Mouse (Mus musculus) intestine, embryonic 16.5 days (tissue): ENCODE data around the gene Slc12a8. TPM values are rescaled to one million over a fixed set of nuclear protein-coding genes. Genes with fewer than 3 reads are reported as not detected.

Source experiments
- ATAC-seq: fragments of 200-750 bp; cut with Nextera tagmentation; 2 replicates; pipeline ENCODE4 v1.8.0; 2017; ENCODE audit warnings: moderate TSS enrichment, moderate library complexity
- H3K27ac ChIP-seq: fragments of 300-500 bp; sonication (generic); 2 replicates; pipeline ENCODE4 v1.5.1; 2014; ENCODE audit warnings: mild to moderate bottlenecking, low read length
- H3K27me3 ChIP-seq: fragments of 300-500 bp; sonication (generic); replicated peaks from 2 replicates; pipeline ENCODE4 v1.6.1; 2014; ENCODE audit warnings: low read length, control low read depth, mixed read lengths; ENCODE audit not compliant: control insufficient read depth, insufficient read depth
- H3K36me3 ChIP-seq: fragments of 300-500 bp; sonication (generic); 2 replicates; pipeline ENCODE4 v1.6.1; 2014; ENCODE audit warnings: low read length, control low read depth; ENCODE audit not compliant: control insufficient read depth, insufficient read depth
- H3K4me1 ChIP-seq: fragments of 300-500 bp; sonication (generic); 2 replicates; pipeline ENCODE4 v1.6.1; 2014; ENCODE audit warnings: low read length, control low read depth, mixed read lengths; ENCODE audit not compliant: control insufficient read depth, insufficient read depth
- H3K4me2 ChIP-seq: fragments of 300-500 bp; sonication (generic); 2 replicates; pipeline ENCODE4 v1.6.1; 2014; ENCODE audit warnings: low read depth, low read length, control low read depth
- H3K4me3 ChIP-seq: fragments of 300-500 bp; sonication (generic); 2 replicates; pipeline ENCODE4 v1.5.1; 2014; ENCODE audit warnings: mild to moderate bottlenecking, low read length
- H3K9ac ChIP-seq: fragments of 300-500 bp; sonication (generic); 2 replicates; pipeline ENCODE4 v1.6.1; 2014; ENCODE audit warnings: low read depth, low read length
- H3K9me3 ChIP-seq: fragments of 300-500 bp; sonication (generic); 2 replicates; pipeline ENCODE4 v1.6.1; 2016; ENCODE audit warnings: low read length, control low read depth; ENCODE audit not compliant: control insufficient read depth
- WGBS: fragments of 180-500 bp; shearing (Covaris S2); extraction: QIAGEN DNeasy Blood & Tissue Kit; methylation state at CpG from one replicate; pipeline ENCODE4 v1.1.7; 2014; 5-methylcytosine and 5-hydroxymethylcytosine counted together
- polyA plus RNA-seq: library from polyadenylated mRNA; unstranded; fragments of >200 nt; fragmentation: Nextera tagmentation; extraction: Ambion mirVana; gene quantifications from 2 replicates; pipeline ENCODE4 v1.2.1, GENCODE M21; 2015

Slc12a8 gene
- polyA plus RNA-seq, 1 experiment from 2014 or later, result 10.3 TPM

DNA sequence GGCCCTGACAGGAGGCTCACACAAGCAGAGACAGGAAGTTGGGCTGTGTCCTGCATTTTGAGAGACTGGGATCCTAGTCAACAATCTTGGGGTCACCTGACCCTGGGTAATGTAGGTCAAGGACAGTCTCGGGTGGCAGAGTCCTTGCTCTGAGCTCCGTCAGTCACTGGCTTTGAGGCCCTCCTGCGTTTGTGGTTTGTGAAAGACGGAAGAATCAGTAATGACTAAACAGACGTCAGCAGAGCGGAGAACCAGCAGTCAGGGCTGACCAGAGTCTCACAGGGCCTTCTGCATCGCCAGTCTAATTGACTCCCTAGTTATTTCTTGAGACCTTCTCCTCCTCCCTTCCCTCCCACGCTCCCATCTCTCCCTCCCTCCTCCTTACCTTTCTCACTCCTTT, 14.1 kb downstream of the Slc12a8 start:
- no peak overlapping the region for H3K9ac ChIP-seq
- no peak overlapping the region for H3K27ac ChIP-seq
- no peak overlapping the region for H3K4me2 ChIP-seq
- H3K36me3 ChIP-seq, result no peaks in the 10 kb centered on the region
- H3K4me3 ChIP-seq, result no peak overlapping the region
- 73% methylated on average over 8 of the region's 8 CpGs for WGBS
- H3K4me1 ChIP-seq, result peaks cover 10% of the 10 kb centered on the region; the same call in 1 of the 2 replicates
- ATAC-seq, result no peak
- H3K27me3 ChIP-seq, result no peaks in the 10 kb centered on the region
- no peaks in the 10 kb centered on the region for H3K9me3 ChIP-seq

DNA sequence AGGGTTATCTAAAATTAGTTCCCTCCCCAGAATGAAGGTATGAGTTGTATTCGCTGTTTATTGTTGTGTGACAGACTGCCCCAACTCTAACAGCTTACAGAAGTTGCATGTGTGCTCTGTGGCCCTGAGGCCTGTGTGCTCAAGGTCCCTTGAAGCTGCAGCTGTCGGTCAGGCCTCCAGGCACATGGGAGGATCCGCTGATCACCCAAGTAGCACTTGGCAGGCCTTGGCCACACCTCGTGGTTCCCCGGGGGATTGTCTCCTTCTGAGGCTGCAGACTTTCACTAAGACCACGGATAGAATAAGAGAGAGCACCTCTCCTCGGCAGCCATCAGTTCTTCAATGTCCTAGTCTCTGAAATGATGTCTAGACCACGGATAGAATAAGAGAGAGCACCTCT, 19.3 kb downstream of the Slc12a8 start:
- WGBS, result 78% methylated on average over 8 of the region's 8 CpGs

DNA sequence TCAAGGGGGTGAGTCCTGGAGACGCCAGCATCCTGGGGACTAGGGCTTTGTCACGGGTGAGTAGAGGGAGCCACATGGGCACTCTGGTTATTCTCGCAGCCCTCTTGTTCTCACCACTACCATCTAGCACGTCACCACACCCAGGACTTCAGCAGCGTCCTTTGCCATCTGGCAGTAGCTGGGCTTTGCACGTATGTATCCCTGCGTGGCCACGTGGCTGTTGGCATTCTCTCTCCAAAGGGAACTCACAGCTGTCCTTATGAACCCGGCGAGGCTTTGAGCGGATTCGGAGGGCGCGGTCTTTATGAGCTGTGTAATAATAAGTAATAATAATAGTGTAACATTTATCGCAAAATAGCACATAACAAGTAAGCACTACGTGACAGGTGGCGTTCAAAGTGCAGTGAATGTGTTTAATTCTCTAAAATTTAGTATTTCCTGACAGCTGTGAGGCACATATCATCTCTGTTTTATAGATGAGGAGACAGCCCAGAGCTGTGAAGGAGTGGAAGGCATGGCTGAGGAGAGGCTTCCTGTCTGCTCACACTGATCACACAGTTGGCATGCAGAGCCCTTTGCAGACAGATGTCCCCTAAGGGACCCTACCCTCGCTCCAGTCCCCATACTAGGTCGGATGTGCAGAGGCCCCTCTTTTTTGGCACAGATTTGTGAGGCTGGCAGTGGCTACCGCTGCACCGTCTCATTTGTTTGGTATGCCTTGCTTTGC, 20.5 kb downstream of the Slc12a8 start:
- no peaks in the 10 kb centered on the region for H3K36me3 ChIP-seq
- 65% methylated on average over 21 of the region's 21 CpGs for WGBS
- no peak overlapping the region for H3K4me2 ChIP-seq
- no peak overlapping the region for H3K4me3 ChIP-seq
- no peak overlapping the region for H3K9ac ChIP-seq
- no peak overlapping the region for H3K27ac ChIP-seq
- H3K4me1 ChIP-seq, result peaks cover 9% of the 10 kb centered on the region; the same call in 1 of the 2 replicates
- no peaks in the 10 kb centered on the region for H3K9me3 ChIP-seq
- no peaks in the 10 kb centered on the region for H3K27me3 ChIP-seq
- peak; percentile 59; the same call in 1 of the 2 replicates for ATAC-seq

More for the DNA sequence above, 19.3 kb downstream of the Slc12a8 start:
- Histone ChIP-seq H3K9me3 (no peaks in the 10 kb centered on the region), H3K4me3 (no peak overlapping the region), H3K4me2 (no peak overlapping the region), H3K9ac (no peak overlapping the region), H3K4me1 (peaks cover 9% of the 10 kb centered on the region; the same call in 1 of the 2 replicates), H3K27me3 (no peaks in the 10 kb centered on the region), H3K36me3 (no peaks in the 10 kb centered on the region), H3K27ac (no peak overlapping the region)
- ATAC-seq, result no peak

DNA sequence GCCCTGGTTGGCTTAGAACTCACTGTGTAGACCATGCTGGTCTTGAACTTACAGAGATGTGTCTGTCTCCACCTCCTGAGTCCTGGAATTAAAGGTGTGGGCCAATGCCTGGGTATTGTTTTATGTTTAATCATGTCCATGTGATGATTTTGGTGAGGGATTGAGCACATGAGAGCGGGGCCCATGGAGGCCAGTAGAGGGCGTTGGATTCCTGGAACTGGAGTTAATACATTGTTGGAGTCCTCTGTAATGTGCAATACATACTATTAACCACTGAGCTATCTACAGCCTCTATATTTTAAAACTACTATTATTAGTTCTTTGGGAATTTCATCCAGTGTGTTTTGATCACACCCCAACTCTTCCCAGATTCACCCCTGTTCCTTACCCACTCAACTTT, 27.2 kb downstream of the Slc12a8 start:
- Histone ChIP-seq H3K4me3 (no peak overlapping the region), H3K9ac (no peak overlapping the region), H3K27ac (no peak overlapping the region), H3K27me3 (no peaks in the 10 kb centered on the region), H3K9me3 (no peaks in the 10 kb centered on the region), H3K4me1 (no peaks in the 10 kb centered on the region), H3K4me2 (no peak overlapping the region), H3K36me3 (no peaks in the 10 kb centered on the region)
- ATAC-seq, result no peak
- 93% methylated on average over 2 of the region's 2 CpGs for WGBS

DNA sequence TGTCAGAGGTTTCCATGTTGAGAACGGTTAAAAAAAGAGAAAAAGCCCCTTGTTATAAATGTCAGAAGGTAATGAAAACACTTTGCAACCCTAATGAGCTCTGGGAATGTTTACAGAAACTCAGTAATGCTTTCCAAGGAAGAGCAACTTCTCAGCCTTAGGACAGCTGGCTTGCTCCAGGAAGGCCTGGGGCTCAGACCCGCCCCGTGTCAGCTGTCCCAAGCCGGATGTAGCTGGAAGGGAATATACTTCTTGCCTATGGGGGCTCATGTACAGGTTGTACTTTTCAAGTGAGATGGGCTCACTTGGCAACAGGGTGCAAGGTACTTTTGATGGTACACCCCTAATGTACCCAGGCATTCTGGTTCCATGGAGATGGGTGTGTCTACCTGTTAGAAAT, 28.4 kb downstream of the Slc12a8 start:
- WGBS, result 62% methylated on average over 4 of the region's 4 CpGs
- H3K36me3 ChIP-seq, result no peaks in the 10 kb centered on the region
- peak; percentile 52; the same call in 1 of the 2 replicates for ATAC-seq
- H3K27me3 ChIP-seq, result no peaks in the 10 kb centered on the region
- H3K4me1 ChIP-seq, result no peaks in the 10 kb centered on the region
- no peak overlapping the region for H3K9ac ChIP-seq
- peak overlapping the region; percentile 59; the same call in 1 of the 2 replicates for H3K27ac ChIP-seq
- H3K4me3 ChIP-seq, result no peak overlapping the region
- H3K4me2 ChIP-seq, result no peak overlapping the region
- no peaks in the 10 kb centered on the region for H3K9me3 ChIP-seq

DNA sequence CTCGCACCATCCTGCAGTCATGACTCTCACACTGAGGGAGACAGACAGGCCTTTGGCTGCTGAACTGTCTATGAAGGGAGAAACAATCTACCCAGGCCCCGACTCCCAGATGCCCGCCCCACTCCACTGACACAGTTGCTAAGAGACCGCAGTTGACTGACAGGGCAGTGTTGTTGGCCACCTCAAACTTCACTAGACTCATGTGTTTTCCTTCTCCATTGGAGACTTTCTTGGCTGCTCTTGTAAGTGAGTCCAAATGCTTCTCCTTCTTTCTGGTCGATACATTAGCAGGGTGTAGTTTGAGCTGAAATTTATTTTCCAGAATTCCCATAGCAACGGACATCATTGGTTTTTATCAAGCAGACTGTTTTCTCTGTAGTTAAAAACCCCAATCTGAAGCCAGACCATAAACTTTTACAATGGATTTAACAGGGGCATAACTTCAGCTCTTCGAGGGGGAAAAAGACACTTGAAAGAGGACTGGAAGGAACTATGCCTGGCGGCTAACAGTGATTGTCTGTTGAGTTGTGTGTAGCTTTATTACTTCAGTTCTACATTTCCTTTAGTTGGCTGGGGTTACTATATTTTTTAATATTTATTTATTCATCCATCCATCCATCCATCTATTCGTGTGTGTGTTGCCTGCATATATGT, 36.7 kb downstream of the Slc12a8 start:
- H3K27me3 ChIP-seq, result no peaks in the 10 kb centered on the region
- no peaks in the 10 kb centered on the region for H3K36me3 ChIP-seq
- no peaks in the 10 kb centered on the region for H3K4me1 ChIP-seq
- H3K4me3 ChIP-seq, result no peak overlapping the region
- 49% methylated on average over 9 of the region's 9 CpGs for WGBS
- no peaks in the 10 kb centered on the region for H3K9me3 ChIP-seq
- no peak overlapping the region for H3K9ac ChIP-seq
- H3K27ac ChIP-seq, result no peak overlapping the region
- peak; percentile 31; the same call in 1 of the 2 replicates for ATAC-seq
- no peak overlapping the region for H3K4me2 ChIP-seq

DNA sequence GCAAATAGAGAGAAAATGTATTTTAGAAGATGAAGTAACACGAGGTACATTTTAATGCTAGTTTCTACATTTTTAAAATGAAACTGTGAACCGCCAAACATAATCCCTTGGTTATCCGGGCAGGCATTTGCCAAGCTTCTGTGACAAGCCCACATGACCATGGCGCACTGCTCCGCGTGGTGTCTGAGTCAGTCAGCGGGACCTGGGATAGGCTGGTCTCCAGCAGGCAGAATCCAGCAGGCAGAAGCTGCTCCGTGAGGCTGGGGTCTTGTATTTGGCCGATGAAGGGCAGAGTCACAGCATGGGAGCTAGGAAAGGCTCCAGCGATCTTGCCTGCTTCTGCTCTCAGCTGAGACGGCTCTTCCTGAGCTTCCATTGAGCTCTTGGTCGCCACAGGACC, 41.0 kb downstream of the Slc12a8 start:
- H3K4me1 ChIP-seq, result peaks cover 25% of the 10 kb centered on the region
- H3K9me3 ChIP-seq, result no peaks in the 10 kb centered on the region
- WGBS, result 85% methylated on average over 12 of the region's 12 CpGs
- H3K9ac ChIP-seq, result no peak overlapping the region
- H3K27ac ChIP-seq, result no peak overlapping the region
- no peak overlapping the region for H3K4me3 ChIP-seq
- H3K36me3 ChIP-seq, result no peaks in the 10 kb centered on the region
- no peaks in the 10 kb centered on the region for H3K27me3 ChIP-seq
- H3K4me2 ChIP-seq, result no peak overlapping the region
- ATAC-seq, result no peak

DNA sequence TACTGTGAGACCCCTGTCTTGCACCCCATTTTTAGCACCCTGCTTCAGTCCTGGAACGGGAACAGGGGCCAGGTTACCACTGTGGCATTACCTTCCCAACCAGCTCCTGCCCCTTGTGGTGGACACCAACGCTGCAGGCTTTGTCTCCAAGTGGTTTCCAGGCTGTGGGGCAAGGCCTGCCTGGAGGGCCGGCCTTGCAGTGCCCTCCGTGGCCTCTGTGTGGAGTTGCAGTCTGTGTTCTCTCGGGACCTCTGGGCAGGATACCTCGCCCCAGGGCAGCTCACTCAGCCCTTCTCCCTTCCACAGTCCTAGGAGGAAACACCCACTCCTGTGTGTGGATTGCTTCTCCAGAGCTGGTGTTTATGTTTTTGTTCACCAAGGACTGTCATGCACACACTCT, 43.2 kb downstream of the Slc12a8 start:
- Histone ChIP-seq H3K27ac (peak overlapping the region; percentile 23), H3K27me3 (no peaks in the 10 kb centered on the region), H3K9ac (0 out of 2 replicates have a peak overlapping the region, but pooled peaks have one; percentile 5), H3K9me3 (no peaks in the 10 kb centered on the region), H3K4me1 (peaks cover 26% of the 10 kb centered on the region), H3K4me3 (no peak overlapping the region), H3K4me2 (no peak overlapping the region), H3K36me3 (no peaks in the 10 kb centered on the region)
- WGBS, result 8% methylated on average over 6 of the region's 6 CpGs
- peak; percentile 86 for ATAC-seq

DNA sequence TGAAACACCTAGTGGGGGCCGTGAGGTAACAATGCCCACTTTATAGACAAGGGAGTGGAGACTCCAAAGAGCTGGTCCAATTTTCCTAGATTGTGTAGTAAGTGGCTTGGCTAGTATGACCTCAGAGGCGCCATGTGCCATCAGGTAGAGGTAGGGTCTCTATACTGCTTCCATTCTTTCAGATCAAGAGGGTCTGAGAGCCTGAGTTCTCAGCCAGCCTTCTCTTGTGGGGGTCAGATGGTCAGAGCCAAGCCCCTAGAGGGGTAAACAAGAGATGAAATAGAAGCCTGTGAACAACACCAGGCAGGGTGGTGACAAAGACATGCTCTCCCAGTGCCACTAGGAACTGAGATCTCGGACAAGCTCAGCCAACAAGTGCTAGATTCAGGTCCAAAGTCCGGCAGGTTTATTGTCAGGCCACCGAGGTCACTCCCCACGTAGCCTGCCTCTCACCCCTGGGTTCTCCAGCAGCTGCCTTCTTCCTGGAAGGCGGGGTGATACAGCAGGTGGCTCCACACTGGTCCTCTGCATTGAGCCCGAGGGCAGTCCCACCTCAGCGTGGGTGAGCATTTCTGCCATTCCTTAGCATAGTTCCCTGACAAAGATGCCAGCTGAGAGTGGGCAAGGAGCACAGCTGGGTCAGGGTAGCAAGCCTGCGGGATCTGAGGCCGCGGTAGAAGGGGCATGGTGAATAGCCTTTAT, 44.3 kb downstream of the Slc12a8 start:
- ATAC-seq, result peak; percentile 64

More for the DNA sequence above, 44.3 kb downstream of the Slc12a8 start:
- no peaks in the 10 kb centered on the region for H3K27me3 ChIP-seq
- peak overlapping the region; percentile 70 for H3K27ac ChIP-seq
- H3K4me1 ChIP-seq, result peaks cover 26% of the 10 kb centered on the region
- 0 out of 2 replicates have a peak overlapping the region, but pooled peaks have one; percentile 19 for H3K9ac ChIP-seq
- H3K4me3 ChIP-seq, result no peak overlapping the region
- H3K4me2 ChIP-seq, result no peak overlapping the region
- WGBS, result 75% methylated on average over 12 of the region's 12 CpGs
- H3K9me3 ChIP-seq, result no peaks in the 10 kb centered on the region
- no peaks in the 10 kb centered on the region for H3K36me3 ChIP-seq
